Mouse (Mus musculus) forebrain, embryonic 14.5 days (tissue): ENCODE measurements around the gene Abcg8. TPM values are rescaled to one million over a fixed set of nuclear protein-coding genes. Genes with fewer than 3 reads are reported as not detected.
A peak's percentile ranks its signal among the peaks of the same experiment; 100 is the strongest.

Experiments
- ATAC-seq: fragments of 200-750 bp; cut with Nextera tagmentation; 2 replicates; pipeline ENCODE4 v1.8.0; 2017; ENCODE audit warnings: mild to moderate bottlenecking, moderate library complexity
- DNase-seq: peaks from one replicate; pipeline ENCODE4 v3.0.0-alpha.2; 2015; ENCODE audit warnings: low spot score
- H3K27ac ChIP-seq: fragments of 300-500 bp; sonication (generic); 2 replicates; pipeline ENCODE4 v1.5.1; 2014; ENCODE audit warnings: low read depth, mild to moderate bottlenecking, control low read depth, low read length, moderate library complexity
- H3K27me3 ChIP-seq: fragments of 300-500 bp; sonication (generic); replicated peaks from 2 replicates; pipeline ENCODE4 v1.6.1; 2014; ENCODE audit warnings: low read length, control low read depth, mixed read lengths; ENCODE audit not compliant: control insufficient read depth, insufficient read depth
- H3K36me3 ChIP-seq: fragments of 300-500 bp; sonication (generic); 2 replicates; pipeline ENCODE4 v1.6.1; 2014; ENCODE audit warnings: low read length, control low read depth; ENCODE audit not compliant: control insufficient read depth, insufficient read depth
- H3K4me1 ChIP-seq: fragments of 300-500 bp; sonication (generic); 2 replicates; pipeline ENCODE4 v1.6.1; 2014; ENCODE audit warnings: antibody characterized with exemption, low read length, control low read depth; ENCODE audit not compliant: control insufficient read depth, insufficient read depth
- H3K4me2 ChIP-seq: fragments of 300-500 bp; sonication (generic); 2 replicates; pipeline ENCODE4 v1.6.1; 2014; ENCODE audit warnings: mild to moderate bottlenecking, control low read depth, low read length
- H3K4me3 ChIP-seq: fragments of 300-500 bp; sonication (generic); 2 replicates; pipeline ENCODE4 v1.5.1; 2014; ENCODE audit warnings: low read depth, low read length, control low read depth
- H3K9ac ChIP-seq: fragments of 300-500 bp; sonication (generic); 2 replicates; pipeline ENCODE4 v1.6.1; 2014; ENCODE audit warnings: mild to moderate bottlenecking, low read length, control low read depth, moderate library complexity
- H3K9me3 ChIP-seq: fragments of 300-500 bp; sonication (generic); replicated peaks from 2 replicates; pipeline ENCODE4 v1.6.1; 2016; ENCODE audit warnings: low read length, control low read depth, mixed read lengths; ENCODE audit not compliant: control insufficient read depth
- WGBS: fragments of 180-500 bp; shearing (Covaris S2); extraction: QIAGEN DNeasy Blood & Tissue Kit; methylation state at CpG from one replicate; pipeline ENCODE4 v1.1.7; 2014; 5-methylcytosine and 5-hydroxymethylcytosine counted together
- polyA plus RNA-seq: library from polyadenylated mRNA; unstranded; fragments of >200 nt; fragmentation: Nextera tagmentation; extraction: Ambion mirVana; gene quantifications from 2 replicates; pipeline ENCODE4 v1.2.1, GENCODE M21; 2014

The Abcg8 gene
- polyA plus RNA-seq, 1 experiment from 2014 or later = 0.05 TPM

DNA sequence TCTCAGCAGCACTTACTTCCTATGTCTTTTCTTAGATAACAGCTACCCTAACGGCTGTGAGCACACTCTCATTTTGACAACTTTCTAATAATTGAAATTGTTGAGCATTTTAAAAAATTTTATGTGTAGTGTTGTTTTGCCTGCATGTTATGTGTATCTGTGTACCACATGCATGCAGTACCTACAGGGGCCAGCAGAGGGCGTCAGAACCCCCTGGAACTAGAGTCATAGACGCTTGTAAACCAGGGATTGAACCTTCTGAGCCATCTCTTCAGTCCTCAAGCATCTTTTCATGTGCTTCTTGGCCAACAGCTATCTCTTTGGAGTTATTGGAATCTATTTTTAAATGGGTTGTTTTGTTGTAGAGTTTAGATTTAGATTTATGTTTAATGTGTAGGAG lies 34.2 kb upstream of the Abcg8 start:
- H3K9ac ChIP-seq = no peak overlapping the region
- 27% methylated on average over 3 of the region's 3 CpGs for WGBS
- H3K9me3 ChIP-seq = no peaks in the 10 kb centered on the region
- H3K4me3 ChIP-seq = no peak overlapping the region
- no peak overlapping the region for H3K27ac ChIP-seq
- no peak overlapping the region for H3K4me2 ChIP-seq
- DNase-seq (peak; percentile 20), ATAC-seq (no peak)
- no peaks in the 10 kb centered on the region for H3K27me3 ChIP-seq
- H3K36me3 ChIP-seq = no peaks in the 10 kb centered on the region
- H3K4me1 ChIP-seq = peaks cover 2% of the 10 kb centered on the region; the same call in 1 of the 2 replicates

- Histone ChIP-seq H3K4me2 (no peak overlapping the region), H3K27me3 (no peaks in the 10 kb centered on the region), H3K36me3 (no peaks in the 10 kb centered on the region), H3K9me3 (no peaks in the 10 kb centered on the region), H3K4me1 (peaks cover 2% of the 10 kb centered on the region; the same call in 1 of the 2 replicates), H3K27ac (no peak overlapping the region), H3K4me3 (no peak overlapping the region), H3K9ac (no peak overlapping the region)
- ATAC-seq (no peak), DNase-seq (no peak)
- 91% methylated on average over 9 of the region's 9 CpGs for WGBS
These were observed 33.8 kb upstream of the Abcg8 start for GRCm38 (mm10) chr17:84642324-84642723.

GRCm38 (mm10) chr17:84644292-84645050 lies 31.6 kb upstream of the Abcg8 start:
- 54% methylated on average over 16 of the region's 16 CpGs for WGBS
- DNase-seq (no peak), ATAC-seq (no peak)
- Histone ChIP-seq H3K27ac (no peak overlapping the region), H3K27me3 (no peaks in the 10 kb centered on the region), H3K9ac (no peak overlapping the region), H3K36me3 (no peaks in the 10 kb centered on the region), H3K4me3 (no peak overlapping the region), H3K9me3 (no peaks in the 10 kb centered on the region), H3K4me1 (peaks cover 2% of the 10 kb centered on the region; the same call in 1 of the 2 replicates), H3K4me2 (no peak overlapping the region)

DNA sequence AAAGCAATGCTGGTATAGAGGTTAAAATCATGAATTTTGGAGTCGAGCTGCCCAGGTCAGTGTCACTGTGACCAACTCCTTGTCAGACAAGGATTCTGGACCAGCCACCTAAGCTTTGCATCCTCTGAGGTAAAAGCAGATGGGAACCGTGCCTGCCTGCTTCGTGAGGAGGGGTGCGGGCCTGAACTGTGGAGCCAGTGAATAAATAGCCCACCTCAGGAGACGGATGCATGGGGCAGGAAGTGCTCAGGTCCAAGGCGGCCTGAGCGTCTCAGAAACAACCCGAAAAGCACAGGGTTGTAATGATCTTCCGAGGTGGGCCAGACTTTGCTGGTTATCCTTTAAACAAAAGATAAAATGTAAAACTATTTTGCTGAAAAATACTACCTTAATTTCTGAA lies 31.0 kb upstream of the Abcg8 start:
- no peak overlapping the region for H3K4me2 ChIP-seq
- H3K4me1 ChIP-seq = peaks cover 2% of the 10 kb centered on the region; the same call in 1 of the 2 replicates
- H3K27me3 ChIP-seq = no peaks in the 10 kb centered on the region
- H3K27ac ChIP-seq = no peak overlapping the region
- H3K9ac ChIP-seq = no peak overlapping the region
- ATAC-seq (no peak), DNase-seq (no peak)
- H3K4me3 ChIP-seq = no peak overlapping the region
- H3K36me3 ChIP-seq = 0 out of 2 replicates have a peak, but pooled peaks cover under 1% of the 10 kb centered on the region
- WGBS = 24% methylated on average over 9 of the region's 9 CpGs
- H3K9me3 ChIP-seq = no peaks in the 10 kb centered on the region

GRCm38 (mm10) chr17:84645894-84646293 lies 30.2 kb upstream of the Abcg8 start:
- Histone ChIP-seq H3K27me3 (no peaks in the 10 kb centered on the region), H3K9ac (no peak overlapping the region), H3K4me2 (no peak overlapping the region), H3K9me3 (no peaks in the 10 kb centered on the region), H3K27ac (no peak overlapping the region), H3K36me3 (0 out of 2 replicates have a peak, but pooled peaks cover 2% of the 10 kb centered on the region), H3K4me1 (peaks cover 2% of the 10 kb centered on the region; the same call in 1 of the 2 replicates), H3K4me3 (no peak overlapping the region)
- WGBS = 21% methylated on average over 4 of the region's 7 CpGs
- peak; percentile 17 for DNase-seq
- 0 out of 2 replicates have a peak, but pooled peaks have one; percentile 57 for ATAC-seq

DNA sequence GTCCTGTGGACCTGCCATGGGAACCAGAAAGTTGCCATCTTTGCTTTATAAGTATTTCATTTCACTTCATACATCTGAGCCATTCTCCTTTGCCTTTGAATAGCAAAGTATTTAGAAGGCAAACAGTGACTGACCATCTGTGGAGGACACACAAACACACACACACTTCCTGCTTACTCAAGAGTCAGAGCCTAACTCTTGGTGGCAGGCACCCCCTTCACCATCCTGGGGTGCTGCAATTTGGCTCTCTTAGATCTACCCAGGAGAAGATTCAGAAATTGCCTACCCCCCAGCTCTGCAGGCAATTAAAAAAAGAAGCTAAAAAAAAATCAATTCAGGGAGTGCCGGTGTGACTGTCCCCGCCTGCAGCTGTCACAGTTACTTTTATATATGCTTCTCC lies 29.6 kb upstream of the Abcg8 start:
- 60% methylated on average over 2 of the region's 2 CpGs for WGBS
- ATAC-seq = no peak

DNA sequence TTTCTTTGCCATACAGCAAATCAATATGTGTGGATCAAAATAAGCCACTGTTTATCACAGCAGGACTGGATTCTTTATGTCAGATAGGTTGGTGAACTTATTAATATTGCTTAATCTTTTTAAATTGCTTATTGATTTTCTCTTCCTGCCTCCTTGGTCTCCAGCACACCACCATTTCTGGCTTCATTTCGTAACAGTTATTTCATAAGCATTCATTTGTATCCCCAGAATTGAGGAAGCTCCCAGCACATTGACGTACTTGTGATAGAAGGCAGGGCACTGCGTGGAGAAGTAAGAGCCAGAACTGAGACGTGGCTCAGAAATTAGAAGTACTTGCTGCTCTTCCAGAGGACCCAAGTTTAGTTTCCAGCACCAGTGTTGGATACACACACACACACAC lies 28.5 kb upstream of the Abcg8 start:
- Histone ChIP-seq H3K27me3 (no peaks in the 10 kb centered on the region), H3K9ac (no peak overlapping the region), H3K4me3 (no peak overlapping the region), H3K27ac (no peak overlapping the region), H3K9me3 (no peaks in the 10 kb centered on the region), H3K4me1 (peaks cover 2% of the 10 kb centered on the region; the same call in 1 of the 2 replicates), H3K4me2 (no peak overlapping the region), H3K36me3 (0 out of 2 replicates have a peak, but pooled peaks cover 2% of the 10 kb centered on the region)
- ATAC-seq = no peak
- DNase-seq = no peak
- 89% methylated on average over 4 of the region's 4 CpGs for WGBS

More for the DNA sequence above, 29.6 kb upstream of the Abcg8 start:
- no peak overlapping the region for H3K9ac ChIP-seq
- 0 out of 2 replicates have a peak, but pooled peaks cover 2% of the 10 kb centered on the region for H3K36me3 ChIP-seq
- no peak overlapping the region for H3K27ac ChIP-seq
- no peak for DNase-seq
- no peak overlapping the region for H3K4me2 ChIP-seq
- H3K4me3 ChIP-seq = no peak overlapping the region
- no peaks in the 10 kb centered on the region for H3K27me3 ChIP-seq
- H3K9me3 ChIP-seq = no peaks in the 10 kb centered on the region
- H3K4me1 ChIP-seq = peaks cover 2% of the 10 kb centered on the region; the same call in 1 of the 2 replicates

- Histone ChIP-seq H3K4me3 (no peak overlapping the region), H3K4me2 (no peak overlapping the region), H3K9ac (no peak overlapping the region), H3K9me3 (no peaks in the 10 kb centered on the region), H3K27ac (no peak overlapping the region), H3K36me3 (0 out of 2 replicates have a peak, but pooled peaks cover 2% of the 10 kb centered on the region), H3K27me3 (no peaks in the 10 kb centered on the region), H3K4me1 (peaks cover 2% of the 10 kb centered on the region; the same call in 1 of the 2 replicates)
- WGBS = 95% methylated on average over 9 of the region's 9 CpGs
- no peak for DNase-seq
- no peak for ATAC-seq
These were observed 25.6 kb upstream of the Abcg8 start for GRCm38 (mm10) chr17:84650302-84651017.
